Mouse (Mus musculus) embryo, embryonic 11 days (tissue): ENCODE measurements around the gene Lhcgr.
"Not testable (repeated sequence)": the region's sequence is repeated elsewhere in the genome, so short reads cannot be mapped to it uniquely, and the experiment has no call there.

ENCODE experiments used
- DNase-seq: peaks from one replicate; pipeline ENCODE4 v3.0.0-alpha.2; 2015

Gene Lhcgr

DNA sequence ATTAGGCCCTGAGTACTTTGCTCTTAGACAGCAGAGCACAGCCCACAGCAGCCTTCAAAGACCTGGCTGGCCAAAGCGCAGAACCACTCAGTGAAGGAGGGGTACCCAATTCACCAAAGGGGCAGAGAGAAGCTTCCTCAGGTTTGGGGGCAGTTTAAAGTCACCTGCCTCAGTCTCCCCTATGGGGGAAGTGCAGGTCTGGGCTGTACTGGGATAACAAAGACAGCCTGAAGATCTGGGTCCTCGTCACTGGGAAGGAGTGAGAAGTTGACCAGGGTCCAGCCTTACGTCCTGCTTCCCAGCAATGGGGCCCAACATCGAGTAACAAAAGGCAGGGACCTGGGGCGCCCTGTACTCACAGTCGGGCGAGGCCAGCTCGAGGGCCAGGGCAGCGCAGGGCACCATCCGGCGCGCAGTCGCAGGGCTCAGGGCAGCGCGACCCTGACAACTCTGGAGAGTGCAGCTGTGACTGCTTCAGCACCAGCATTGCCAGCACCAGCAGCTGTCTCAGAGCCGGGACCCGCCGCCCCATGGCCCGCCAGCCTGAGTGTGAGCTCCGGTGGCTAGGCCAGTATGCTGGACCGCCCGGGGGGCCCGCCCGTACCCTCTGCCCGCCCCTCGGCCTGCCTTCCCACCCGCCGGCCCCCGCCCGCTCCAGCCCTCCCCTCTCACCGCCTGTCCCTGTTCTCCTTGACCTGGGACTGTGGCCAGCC is at the start of gene Lhcgr:
Gene Lhcgr, minus strand, starts transcription at position 551 of the 713 bp plus-strand sequence.
- peak; percentile 49 for DNase-seq

DNA sequence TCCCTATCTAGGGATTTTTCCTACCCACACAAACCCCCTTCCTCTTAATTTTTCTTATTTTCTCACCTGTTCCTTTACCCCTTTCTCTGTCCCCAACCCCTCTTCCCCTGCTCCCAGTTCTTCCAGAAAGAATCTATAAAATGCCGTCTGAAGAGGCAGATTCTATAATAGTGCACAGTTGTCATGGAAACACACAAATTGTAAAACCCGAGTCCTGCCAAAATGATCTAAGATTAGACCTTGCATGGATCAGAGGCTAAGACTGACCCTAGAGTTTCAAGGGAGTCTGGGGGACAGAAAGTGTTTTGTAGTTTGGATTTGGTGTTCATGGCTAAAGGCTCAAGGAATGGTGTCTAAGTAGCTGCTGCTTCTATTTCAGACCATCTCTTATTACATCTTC is 25.8 kb upstream of the Lhcgr start:
- DNase-seq: no peak

DNA sequence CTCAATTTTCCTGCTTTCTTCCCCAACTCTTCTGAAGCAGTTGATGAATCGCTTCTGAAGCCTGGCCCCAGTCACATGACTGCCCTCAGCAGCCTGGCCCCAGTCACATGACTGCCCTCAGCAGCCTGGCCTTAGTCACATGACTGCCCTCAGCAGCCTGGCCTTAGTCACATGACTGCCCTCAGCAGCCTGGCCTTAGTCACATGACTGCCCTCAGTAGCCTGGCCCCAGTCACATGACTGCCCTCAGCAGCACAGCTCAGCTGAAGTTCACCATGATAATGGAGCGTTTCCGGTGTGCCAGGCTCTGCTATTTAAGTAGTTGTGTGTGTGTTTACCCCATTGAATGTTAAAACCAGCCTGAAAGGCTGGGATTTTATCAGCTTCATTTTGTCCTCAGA is 21.2 kb upstream of the Lhcgr start:
- not testable (repeated sequence) for DNase-seq

DNA sequence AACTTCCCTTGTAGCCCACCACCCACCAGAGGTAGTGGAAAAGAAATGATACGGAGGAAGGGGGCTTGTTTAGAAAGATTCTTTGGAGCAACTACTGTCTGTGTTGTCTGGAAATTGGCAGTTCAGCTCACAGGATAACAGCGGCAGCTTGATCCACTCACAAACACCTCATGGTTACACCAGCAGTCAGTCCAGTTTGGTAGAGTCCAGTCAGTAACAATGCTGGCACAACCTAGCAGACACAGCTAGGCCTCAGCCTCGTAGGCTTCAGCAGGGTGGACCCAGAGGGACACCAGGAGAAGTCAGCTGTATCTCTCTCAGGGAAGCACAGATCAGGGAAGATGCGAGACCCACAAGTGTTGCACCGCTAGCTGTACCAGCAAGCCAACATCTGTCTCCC is 19.0 kb upstream of the Lhcgr start:
- DNase-seq: no peak

DNA sequence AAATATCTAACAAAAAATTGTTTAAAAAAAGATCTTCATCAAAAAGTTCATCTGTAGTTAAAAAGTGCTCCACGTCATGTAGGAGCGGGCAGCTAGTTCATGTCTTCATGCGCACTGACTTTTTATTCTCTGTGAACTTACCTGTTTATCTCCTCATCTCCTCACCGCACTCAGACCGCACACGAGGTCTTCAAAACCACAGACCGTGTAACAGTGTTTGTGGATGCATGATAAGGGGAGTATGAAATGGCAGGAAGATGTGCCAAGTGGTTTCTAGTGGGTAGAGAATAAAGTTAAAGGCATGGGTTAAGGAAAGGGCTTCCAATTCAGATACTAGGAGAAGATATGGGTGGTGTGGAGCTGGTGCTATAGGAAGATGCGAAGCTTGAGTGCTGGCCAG is 14.6 kb upstream of the Lhcgr start:
- no peak for DNase-seq

DNA sequence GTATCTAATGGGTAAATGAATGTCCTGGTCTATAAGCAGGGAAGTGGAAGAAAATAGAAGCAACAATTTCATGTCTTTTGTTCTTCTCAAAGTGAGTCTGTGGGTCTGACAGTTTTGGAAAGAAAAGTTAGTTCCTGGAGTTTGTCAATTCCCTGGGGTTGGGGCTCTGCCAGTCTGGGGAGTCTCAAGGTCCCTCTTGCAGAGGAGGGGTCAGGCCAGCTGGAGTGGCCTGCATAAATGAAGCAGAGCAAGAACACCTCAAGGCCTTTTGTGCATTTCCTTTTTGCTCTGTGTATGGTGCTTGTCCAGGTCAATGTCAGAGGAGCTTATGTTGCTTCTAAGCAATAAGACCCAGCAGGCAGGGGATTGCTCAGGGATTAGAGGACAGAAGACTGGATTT is 11.7 kb upstream of the Lhcgr start:
- no peak for DNase-seq

DNA sequence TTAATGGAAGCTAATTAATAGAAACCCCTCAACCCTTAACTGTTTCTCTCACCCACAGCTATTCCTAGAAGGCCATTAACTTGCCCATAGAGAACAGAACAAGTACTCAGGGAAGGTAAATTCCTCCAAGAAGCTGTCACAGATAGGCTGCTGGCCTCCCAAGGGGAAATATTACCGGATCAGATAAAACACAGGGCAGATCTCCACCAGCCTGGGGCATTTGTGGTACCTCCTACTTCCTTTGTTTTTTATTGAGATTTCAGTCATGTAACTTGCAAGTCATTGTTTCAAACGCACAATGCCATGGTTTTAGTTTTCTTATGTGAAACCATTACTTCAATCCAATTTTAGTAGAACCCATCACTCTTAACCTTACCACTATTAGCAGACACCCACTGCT is 1.1 kb downstream of the Lhcgr start:
- DNase-seq: no peak

DNA sequence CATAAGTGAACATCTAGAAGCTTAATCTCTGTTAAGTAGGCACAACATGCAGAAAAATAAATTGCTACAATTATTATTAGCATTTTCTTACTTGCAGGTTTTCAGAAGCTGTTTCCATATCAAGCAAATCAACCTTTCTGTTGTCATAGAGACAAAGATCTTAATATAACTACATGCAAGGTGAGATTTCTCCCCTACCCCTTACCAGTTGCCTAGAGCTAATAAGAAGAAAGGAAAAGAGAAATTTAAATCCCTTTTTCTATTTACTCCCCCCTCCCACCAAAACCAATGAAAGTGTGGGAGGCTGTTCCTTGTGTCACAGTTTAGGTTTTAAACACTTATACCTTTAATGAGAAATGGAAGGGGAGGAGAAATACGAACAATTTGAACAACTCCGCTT is 3.4 kb downstream of the Lhcgr start:
- DNase-seq: no peak

DNA sequence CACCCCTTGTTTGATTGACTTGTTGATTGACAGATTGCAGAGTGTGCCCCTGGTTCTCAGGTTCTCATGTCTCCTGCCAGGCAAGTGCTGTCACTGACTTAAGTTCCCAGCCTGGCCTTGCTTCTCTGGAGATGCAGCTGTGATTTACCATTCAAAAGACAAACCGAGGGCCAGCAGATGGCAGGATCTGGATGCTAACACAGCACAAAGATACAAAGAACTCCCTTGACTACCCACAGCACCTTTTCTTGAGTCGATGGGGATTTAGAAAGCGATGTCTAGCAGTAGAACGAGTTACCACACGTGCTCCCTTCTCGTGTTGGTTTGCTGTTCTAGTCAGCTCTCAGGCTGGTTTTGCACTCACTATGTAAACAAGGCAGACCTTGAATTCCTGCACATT is 4.9 kb downstream of the Lhcgr start:
- no peak for DNase-seq

DNA sequence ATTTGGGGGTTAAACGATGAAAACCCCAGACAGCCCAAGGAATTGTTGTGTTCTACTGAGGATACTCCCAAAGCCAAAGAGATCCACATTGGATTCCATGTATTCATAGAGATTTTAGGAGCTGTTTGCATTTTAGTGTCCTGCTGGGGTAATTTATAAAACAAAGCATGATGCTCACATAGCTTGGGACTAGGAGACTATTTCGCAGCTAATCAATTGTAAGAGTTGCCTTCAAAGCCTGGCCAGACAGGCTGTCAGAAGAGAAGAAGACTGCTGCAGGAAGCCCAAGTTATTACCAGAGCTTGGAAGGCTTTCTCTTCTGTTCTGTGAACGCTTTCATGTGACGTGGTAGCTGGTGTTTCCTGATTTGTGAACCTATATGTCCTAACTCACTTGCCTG is 5.4 kb downstream of the Lhcgr start:
- DNase-seq: no peak

DNA sequence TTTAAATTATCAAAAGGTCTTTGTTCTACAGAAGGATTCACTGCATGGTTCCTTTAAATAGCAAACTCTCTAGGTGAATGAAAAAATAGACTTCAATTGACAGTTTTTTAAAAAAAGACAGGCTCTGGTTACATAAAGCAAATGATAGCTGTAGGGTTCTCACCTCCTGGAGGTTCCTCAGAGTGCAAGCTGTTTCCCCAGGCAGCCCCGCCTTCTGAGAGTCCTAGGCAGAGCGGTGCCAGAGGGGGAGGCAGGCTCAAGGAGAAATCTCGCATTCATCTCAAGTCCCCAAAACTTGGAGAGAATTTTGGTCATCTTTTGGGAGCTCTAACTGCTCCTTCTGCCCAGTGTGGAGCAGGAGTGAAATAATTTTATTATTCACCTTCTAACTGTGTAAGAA is 12.6 kb downstream of the Lhcgr start:
- no peak for DNase-seq

DNA sequence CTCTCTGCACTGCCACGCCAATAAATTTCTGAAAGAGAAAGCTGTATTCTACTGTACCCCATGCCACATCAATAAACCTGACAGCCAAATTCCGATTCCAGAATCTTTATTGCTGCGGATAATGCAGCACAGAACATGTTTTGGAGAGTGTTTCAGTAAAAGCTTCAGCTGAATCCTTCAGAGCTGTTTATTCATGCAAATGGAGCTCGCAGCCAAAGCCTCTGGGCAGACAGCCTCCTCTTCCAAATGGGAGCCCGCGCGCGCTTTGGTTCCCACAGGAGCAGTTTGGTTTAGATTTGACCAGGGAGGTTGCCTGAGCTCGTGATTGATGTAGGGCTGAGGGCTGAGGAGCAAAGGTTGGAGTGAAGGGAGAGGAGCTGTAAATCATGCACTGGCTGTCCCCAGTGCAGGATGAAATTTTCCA is 17.7 kb downstream of the Lhcgr start:
- DNase-seq: peak; percentile 60

DNA sequence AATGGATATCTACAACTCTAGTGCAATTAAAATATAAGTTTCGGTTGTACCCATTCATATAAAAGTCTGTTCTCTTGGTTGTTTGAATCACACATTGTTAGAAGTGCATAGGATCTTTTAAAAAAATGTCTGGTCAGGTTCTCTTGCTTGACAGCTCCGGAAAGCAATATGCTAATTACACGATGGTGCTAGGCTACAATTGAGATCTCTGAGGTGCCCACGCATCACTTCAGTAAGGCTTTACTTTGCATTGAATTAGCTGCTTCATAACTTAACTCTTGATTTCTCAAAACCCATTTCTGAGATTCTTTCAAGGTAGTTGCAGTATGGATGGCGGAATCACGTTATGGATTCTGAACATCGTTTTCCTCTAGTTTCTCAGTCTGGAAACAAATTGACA is 21.7 kb downstream of the Lhcgr start:
- DNase-seq: no peak

DNA sequence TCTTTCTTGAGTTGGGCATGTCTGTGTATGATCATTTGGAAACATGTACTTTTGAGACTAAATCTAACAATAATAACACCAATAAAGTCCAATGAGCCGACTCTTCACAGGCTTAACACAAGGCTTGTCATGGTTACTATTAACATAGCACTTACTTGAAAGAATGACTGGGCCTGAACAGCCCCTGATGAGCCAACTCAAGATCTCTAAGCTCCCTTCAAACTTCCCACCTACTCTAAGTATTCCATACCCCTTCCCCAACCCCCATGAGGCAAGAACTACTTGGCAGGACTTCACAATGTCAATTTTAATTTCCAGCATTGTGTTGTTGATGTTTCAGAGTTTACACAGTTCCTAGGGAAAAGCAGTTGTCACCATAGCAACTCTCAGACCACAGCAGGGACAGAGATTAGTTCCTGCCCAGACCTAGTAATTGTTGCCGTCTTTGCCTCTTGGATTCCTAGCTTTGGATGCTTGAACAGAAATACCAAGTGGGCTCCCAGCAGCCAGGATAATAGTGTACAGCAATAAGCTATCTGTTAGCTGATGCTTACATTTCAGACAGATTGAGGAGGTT is 22.4 kb downstream of the Lhcgr start:
- DNase-seq: no peak

DNA sequence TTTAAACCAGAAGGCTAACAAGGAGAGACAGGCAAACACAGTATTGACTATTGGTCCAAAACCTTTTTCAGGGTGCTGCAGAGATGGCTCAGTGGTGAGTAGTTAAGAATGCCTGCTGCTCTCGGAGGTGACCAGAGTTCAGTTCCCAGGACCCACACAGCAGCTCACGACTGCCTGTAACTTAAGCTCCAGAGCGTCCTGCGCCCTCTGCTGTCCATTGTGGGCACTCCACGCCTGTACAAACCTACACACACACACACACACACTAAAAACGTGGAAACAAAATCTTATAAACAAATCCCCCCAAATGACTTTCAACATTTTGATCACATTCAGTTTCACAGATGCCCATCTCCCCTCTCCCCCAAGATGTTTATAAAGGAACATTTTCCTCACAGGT is 24.9 kb downstream of the Lhcgr start:
- DNase-seq: no peak

DNA sequence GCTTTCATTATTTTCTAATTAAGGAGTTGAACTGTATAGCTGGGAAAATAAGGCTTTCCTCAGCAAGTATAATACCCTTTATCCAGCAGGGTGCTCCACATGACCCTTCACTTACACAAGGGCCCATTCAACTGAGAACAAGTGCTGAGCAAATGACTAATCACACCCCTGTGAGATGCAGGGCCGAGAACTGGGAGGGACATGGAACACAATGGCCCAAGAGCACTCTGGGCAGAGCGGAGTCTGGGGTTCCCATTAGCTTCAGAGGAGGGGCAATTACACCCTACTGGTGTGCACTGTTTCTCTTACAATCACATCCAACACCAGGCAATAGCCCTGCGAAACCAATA is 27.7 kb downstream of the Lhcgr start:
- DNase-seq: peak; percentile 65

DNA sequence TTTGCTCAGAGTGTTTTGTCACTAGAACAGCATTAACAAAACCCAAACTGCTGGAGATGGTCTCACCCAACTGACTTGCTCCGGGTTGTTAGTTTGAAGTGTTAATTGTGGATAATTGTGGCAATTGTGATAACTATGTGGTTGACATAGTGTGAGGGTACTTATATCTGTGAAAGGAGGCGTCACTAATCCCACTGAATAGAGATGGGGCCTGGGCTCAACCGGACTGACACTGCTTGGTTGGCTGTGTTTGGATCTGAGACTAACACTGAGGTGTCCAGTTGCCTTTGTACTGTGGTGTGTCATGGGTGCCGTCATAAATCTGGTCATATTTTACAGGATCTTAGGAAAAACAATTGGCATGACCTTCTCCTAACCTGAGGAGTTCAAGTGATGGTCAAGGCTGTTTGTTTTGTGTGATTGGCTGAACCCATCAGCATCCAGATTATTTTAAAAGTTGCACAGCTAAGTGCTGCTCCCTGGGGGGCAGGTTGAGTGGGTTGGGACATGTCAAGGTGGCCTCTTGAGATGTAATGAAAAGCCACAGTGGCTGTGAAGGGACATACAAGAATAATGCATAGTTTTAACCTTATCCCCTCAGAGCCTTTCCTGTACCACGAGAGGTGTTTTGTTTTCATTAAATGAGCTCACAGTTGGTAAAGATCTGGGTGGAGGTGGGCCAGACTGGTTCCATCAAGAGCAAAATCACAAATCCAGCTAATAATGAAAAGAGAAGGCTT is 28.2 kb downstream of the Lhcgr start:
- peak; percentile 46 for DNase-seq

DNA sequence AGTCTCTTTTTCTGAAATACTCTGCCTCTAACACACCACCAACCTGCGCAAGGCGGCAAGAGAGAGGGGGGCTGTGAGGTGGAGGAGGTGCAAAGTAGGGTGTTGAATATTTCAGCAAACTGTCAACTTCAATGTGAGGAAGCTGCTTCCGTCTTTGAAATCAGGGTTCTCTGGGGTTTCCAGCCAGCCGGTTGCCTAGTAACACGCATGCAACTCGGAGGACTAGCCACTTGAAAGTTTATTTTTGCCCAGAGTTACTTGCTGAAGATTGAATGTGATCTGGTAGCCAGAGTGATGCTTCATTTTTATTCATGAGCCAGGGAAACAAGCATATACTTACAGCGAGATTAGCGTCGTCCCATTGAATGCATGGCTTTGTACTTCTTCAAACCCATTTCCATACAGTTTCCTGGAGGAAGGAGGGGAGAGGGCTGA is 33.8 kb downstream of the Lhcgr start:
- no peak for DNase-seq

DNA sequence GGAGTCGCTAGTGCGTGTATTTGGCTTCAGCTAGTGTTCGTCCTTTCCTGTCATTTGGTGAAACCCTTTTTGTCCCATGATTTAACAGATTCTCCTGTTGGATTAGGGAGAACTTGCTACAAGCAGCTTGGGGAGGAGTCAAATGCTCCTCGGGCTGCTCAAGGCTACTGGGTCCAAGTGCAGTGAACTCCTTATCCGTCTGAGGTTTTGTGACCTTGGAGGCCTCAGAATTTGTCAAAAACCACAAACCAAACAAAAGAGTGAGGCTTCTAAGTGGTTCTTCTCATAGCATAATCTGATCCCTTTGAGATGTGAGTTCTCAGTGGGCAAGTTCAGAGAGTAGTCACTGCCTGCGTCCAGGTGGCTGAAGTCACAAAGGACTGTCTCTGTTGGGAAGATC is 36.0 kb downstream of the Lhcgr start:
- no peak for DNase-seq

DNA sequence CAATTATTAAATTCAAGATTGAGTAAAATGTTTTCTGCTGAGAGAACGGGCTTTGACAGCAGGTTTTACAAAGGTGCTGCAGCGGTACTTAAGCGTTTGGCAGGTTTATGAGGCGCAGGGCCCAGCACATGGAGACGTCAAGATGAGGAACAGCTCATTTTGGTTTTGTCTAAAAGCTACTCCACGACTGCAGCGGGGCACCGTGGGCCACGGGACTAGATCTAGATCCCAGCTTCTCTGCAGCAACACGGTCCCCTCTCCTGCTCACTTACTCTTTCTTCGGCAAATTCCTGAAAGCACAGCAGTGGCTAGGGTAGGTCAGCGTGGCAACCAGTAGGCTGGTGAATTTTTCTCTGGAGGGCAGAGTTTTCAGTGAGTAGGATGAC is 38.3 kb downstream of the Lhcgr start:
- DNase-seq: no peak

DNA sequence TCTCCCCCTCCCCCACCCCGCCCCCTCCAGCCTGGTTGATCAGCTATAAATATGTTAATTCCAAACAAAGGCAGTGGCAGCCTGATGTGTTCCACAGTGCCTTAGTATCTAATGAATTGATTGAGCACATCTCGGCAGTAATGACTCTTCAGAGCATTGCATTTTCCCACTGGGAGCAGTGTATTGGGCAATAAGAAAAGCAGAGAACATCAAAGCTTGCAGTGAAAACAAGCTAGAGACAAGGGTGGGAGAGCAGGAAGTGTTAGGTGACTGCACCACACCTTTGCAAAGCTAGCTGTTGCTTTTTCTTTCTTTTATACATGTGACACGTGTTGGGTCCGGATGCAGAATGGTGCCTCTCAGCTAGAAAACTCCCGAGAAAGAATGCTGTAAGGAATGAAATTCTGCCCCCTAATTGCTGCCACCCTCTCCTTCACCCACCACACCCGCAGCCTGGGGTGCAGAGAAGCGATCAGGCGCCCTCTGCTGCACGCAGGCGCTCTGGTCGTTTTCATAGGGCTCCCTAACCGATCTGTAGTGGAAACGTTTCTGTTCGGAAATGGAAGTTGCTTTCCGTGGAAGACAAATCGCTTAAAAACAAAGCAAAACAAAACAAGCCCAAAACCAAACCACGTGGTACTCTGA is 38.8 kb downstream of the Lhcgr start:
- DNase-seq: peak; percentile 78

DNA sequence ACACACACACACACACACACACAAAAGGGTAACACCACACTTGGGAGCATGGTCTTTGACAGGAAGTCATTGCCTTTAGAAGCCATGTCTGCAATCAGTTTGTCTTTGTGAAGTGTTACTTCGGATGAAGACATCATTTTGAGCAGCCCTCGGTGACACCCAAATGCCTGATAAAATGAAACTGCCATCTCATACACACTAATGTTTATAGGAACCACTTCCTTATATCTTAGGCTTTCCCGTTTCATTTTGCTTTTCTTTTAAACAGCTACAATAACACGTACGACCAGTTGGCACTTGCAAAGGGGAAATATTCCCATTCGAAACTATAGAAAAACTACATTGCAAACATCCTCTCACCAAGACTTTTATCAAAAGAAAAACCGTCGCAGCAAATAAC is 42.1 kb downstream of the Lhcgr start:
- no peak for DNase-seq

DNA sequence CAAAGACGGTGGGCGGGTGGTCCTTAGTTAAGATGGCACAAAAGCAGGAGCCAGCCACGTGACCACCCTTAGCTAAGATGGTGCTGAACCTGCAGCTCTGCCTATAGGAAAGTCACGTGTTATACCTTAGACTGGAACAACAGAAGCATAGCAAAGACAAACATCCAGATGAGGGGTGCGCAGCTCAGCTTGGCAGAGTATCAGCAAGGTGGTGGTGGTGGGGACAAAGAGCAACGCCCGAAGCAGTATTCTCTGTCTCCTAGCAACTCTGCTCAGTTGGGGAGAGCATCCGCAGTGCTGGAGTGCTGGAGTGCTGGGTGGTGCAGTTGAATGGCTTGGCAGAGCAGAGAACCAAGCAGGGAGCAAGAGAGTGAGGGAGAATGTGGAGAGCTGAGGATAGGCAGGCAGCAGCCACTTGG is 85.5 kb downstream of the Lhcgr start:
- DNase-seq: no peak

DNA sequence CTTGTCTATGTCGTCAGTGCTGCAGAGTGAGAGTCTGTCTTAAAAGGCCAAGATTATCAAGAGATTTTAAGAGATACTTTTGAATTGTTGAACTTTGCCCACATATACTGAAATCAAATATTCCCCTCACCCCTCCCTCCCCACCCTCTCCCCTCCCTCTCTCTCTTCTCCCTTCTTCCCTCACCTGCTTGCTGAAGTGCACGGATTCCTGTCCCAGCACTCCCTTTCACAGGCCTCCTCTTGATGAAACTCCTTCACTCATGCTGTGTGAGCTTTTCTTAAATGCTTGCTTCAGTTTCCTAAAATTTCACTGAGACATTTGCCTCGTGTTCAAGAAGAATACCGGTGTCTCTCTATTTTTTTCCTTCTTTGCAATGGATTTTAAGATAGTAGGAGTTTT is 88.7 kb downstream of the Lhcgr start:
- DNase-seq: no peak
